Mouse (Mus musculus) hindbrain, postnatal 0 days (tissue): ENCODE data around the gene Plekhg4. TPM values are rescaled to one million over a fixed set of nuclear protein-coding genes. Genes with fewer than 3 reads are reported as not detected.
A peak's percentile ranks its signal among the peaks of the same experiment; 100 is the strongest.

Experiments
- ATAC-seq: fragments of 200-750 bp; cut with Nextera tagmentation; 2 replicates; pipeline ENCODE4 v1.8.0; 2017; ENCODE audit warnings: mild to moderate bottlenecking, moderate TSS enrichment, moderate library complexity
- DNase-seq: peaks from one replicate; pipeline ENCODE4 v3.0.0-alpha.2; 2015; ENCODE audit warnings: low spot score
- H3K27ac ChIP-seq: fragments of 300-500 bp; sonication (generic); 2 replicates; pipeline ENCODE4 v1.5.1; 2014; ENCODE audit warnings: mild to moderate bottlenecking
- H3K27me3 ChIP-seq: fragments of 300-500 bp; sonication (generic); 2 replicates; pipeline ENCODE4 v1.6.1; 2014; ENCODE audit warnings: low read length, mixed read lengths; ENCODE audit not compliant: insufficient read depth
- H3K36me3 ChIP-seq: fragments of 300-500 bp; sonication (generic); 2 replicates; pipeline ENCODE4 v1.6.1; 2014; ENCODE audit warnings: low read length, mixed read lengths; ENCODE audit not compliant: insufficient read depth
- H3K4me1 ChIP-seq: fragments of 300-500 bp; sonication (generic); 2 replicates; pipeline ENCODE4 v1.6.1; 2014; ENCODE audit warnings: antibody characterized with exemption, low read length, mixed read lengths; ENCODE audit not compliant: insufficient read depth
- H3K4me2 ChIP-seq: fragments of 300-500 bp; sonication (generic); 2 replicates; pipeline ENCODE4 v1.6.1; 2014; ENCODE audit warnings: low read depth, mild to moderate bottlenecking, low read length, moderate library complexity, mixed read lengths
- H3K4me3 ChIP-seq: fragments of 300-500 bp; sonication (generic); 2 replicates; pipeline ENCODE4 v1.5.1; 2014; ENCODE audit warnings: low read length
- H3K9ac ChIP-seq: fragments of 300-500 bp; sonication (generic); replicated peaks from 2 replicates; pipeline ENCODE4 v1.6.1; 2014; ENCODE audit warnings: mild to moderate bottlenecking, low read length, moderate library complexity, mixed read lengths
- H3K9me3 ChIP-seq: fragments of 300-500 bp; sonication (generic); 2 replicates; pipeline ENCODE4 v1.6.1; 2016; ENCODE audit warnings: low read length, mixed read lengths
- CTCF ChIP-seq: IDR thresholded peaks from 2 replicates; pipeline ENCODE4 v1.5.1; 2016; ENCODE audit warnings: antibody characterized with exemption, control low read depth, low read depth
- WGBS: fragments of 180-500 bp; shearing (Covaris S2); extraction: QIAGEN DNeasy Blood & Tissue Kit; methylation state at CpG from one replicate; pipeline ENCODE4 v1.1.7; 2014; 5-methylcytosine and 5-hydroxymethylcytosine counted together
- polyA plus RNA-seq: library from polyadenylated mRNA; unstranded; fragments of >200 nt; fragmentation: Nextera tagmentation; extraction: Ambion mirVana; gene quantifications from 2 replicates; pipeline ENCODE4 v1.2.1, GENCODE M21; 2015
- total RNA-seq: library from RNA; depleted of rRNA; stranded (reverse); fragments of >200 nt; gene quantifications from 2 replicates; pipeline ENCODE4 v1.2.3, GENCODE M21; 2014

Gene Plekhg4
- total and polyA plus RNA-seq, 2 experiments from 2014 or later: 1.3 to 7.3 TPM

DNA sequence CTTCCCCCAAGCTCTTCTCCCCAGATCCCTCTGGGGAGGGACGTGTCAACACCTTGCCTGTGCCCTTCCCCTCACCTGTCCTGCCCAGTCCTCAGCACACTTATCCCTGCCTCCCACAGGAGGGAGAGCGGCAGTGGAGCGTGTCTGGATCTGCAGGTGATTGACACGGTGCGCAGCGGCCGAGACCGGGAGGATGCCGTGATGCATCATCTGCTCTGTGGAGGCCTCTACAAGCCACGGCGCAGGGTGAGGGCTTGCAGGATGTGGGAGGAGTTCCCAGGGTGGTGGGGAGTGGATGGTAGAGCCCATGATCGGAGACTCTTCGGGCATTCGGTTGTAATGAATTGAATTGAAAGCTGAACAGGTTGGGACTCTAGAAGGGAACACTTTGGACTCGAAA is 13.9 kb upstream of the Plekhg4 start:
- 64% methylated on average over 15 of the region's 15 CpGs for WGBS
- no peak for DNase-seq
- H3K36me3 ChIP-seq: peaks cover 11% of the 10 kb centered on the region
- H3K4me2 ChIP-seq: no peak overlapping the region
- H3K4me1 ChIP-seq: no peaks in the 10 kb centered on the region
- no peak overlapping the region for H3K27ac ChIP-seq
- no peaks in the 10 kb centered on the region for H3K9me3 ChIP-seq
- TF ChIP-seq CTCF: no peak
- no peak overlapping the region for H3K4me3 ChIP-seq
- ATAC-seq: peak; percentile 31; the same call in 1 of the 2 replicates
- H3K9ac ChIP-seq: no peak overlapping the region
- no peaks in the 10 kb centered on the region for H3K27me3 ChIP-seq

DNA sequence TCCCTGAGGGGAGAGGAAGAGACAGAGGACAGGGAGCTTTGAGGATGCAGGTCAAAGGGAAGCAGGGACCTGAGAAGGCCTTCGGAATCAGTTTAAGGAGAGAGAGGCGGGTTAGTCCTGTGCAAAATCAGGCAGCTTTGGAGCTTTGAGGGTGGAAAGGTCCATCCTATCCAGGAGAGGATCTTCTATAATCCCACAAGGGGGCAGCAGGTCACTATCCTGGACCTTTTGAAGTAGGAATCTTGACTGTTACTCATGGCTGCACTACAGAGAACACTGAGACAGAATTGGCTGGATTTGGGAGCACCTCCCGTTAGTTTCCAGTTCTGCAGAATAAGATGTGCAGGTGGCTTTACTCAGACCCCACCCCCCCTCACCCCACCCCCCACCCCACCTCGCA is 13.4 kb upstream of the Plekhg4 start:
- peak; percentile 65 for TF ChIP-seq CTCF
- Histone ChIP-seq H3K4me1 (no peaks in the 10 kb centered on the region), H3K4me2 (no peak overlapping the region), H3K4me3 (no peak overlapping the region), H3K9me3 (no peaks in the 10 kb centered on the region), H3K27ac (no peak overlapping the region), H3K27me3 (no peaks in the 10 kb centered on the region), H3K36me3 (peaks cover 14% of the 10 kb centered on the region), H3K9ac (no peak overlapping the region)
- DNase-seq: peak; percentile 69
- ATAC-seq: 0 out of 2 replicates have a peak, but pooled peaks have one; percentile 27
- WGBS: 51% methylated on average over 4 of the region's 4 CpGs

DNA sequence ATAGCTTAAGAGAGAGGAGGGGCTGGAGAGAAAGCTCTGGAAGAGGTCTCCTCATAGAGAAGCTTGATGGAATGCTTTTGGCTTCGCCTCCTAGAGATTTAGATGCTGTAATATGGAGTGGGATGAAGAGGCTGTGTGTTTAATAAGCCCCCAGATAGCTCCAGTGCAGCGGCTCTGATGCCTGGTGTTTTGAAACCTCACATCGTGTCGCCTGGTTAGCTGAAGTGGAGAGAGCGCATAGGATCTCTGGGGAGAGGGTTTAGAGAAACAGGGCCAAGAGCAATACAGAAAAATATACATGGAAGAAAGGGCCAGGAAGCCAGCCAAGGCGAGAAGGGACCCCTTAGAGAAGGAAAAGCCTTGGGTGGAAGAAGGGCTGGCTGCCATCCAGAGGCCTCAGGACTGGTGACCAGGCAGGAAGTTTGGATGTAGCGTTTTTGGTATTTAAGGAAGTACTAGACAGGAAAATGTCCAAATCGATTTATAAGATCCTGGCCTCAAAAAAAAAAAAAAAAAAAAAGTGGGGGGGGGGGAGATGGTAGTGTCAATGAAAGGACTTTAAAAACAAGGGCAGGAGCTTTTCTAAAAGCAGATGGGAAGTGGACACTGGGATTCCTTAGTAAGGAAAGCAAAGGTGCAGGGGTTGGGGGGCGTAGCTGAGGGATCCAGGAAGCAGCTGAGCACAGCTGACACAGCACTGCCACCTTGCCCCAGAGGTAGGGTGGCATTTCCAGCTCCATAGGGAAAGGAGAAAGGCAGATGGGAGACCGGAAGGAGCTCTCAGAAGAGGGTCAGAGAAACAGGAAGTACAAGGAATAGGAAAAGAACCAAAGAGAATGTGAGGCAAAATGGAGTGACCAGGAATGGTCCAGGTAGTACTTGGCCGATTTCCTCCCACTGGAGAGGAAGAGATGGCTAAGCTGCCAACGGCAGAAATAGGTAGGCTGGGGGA is 11.0 kb upstream of the Plekhg4 start:
- ATAC-seq: no peak
- no peak overlapping the region for H3K4me2 ChIP-seq
- H3K36me3 ChIP-seq: peaks cover 12% of the 10 kb centered on the region; the same call in 1 of the 2 replicates
- peak; percentile 30 for DNase-seq
- TF ChIP-seq CTCF: no peak
- no peak overlapping the region for H3K4me3 ChIP-seq
- no peaks in the 10 kb centered on the region for H3K4me1 ChIP-seq
- no peaks in the 10 kb centered on the region for H3K27me3 ChIP-seq
- no peaks in the 10 kb centered on the region for H3K9me3 ChIP-seq
- H3K27ac ChIP-seq: 0 out of 2 replicates have a peak overlapping the region, but pooled peaks have one; percentile 26
- WGBS: 53% methylated on average over 12 of the region's 12 CpGs
- H3K9ac ChIP-seq: no peak overlapping the region

DNA sequence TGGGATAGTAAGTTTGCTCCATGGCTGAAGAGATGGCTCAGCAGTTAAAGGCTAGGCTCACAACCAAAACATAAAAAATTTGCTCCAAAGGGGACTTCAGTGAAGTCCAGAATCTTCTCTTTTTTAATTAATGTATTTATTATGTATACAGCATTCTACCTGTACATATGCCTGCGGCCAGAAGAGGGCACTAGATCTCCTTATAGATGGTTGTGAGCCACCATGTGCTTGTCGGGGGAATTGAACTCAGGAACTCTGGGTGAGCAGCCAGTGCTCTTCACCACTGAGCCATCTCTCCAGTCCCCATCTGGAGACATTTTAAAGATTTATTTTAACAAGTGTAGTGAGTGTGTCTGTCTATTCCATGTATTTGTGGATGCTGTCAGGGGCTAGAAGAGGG is 6.0 kb upstream of the Plekhg4 start:
- DNase-seq (peak; percentile 46), ATAC-seq (0 out of 2 replicates have a peak, but pooled peaks have one; percentile 55)
- Histone ChIP-seq H3K4me1 (no peaks in the 10 kb centered on the region), H3K9ac (no peak overlapping the region), H3K9me3 (no peaks in the 10 kb centered on the region), H3K36me3 (peaks cover 19% of the 10 kb centered on the region), H3K27ac (no peak overlapping the region), H3K27me3 (no peaks in the 10 kb centered on the region), H3K4me3 (no peak overlapping the region), H3K4me2 (no peak overlapping the region)
- WGBS: 74% methylated on average over 2 of the region's 2 CpGs
- TF ChIP-seq CTCF: peak; percentile 64

DNA sequence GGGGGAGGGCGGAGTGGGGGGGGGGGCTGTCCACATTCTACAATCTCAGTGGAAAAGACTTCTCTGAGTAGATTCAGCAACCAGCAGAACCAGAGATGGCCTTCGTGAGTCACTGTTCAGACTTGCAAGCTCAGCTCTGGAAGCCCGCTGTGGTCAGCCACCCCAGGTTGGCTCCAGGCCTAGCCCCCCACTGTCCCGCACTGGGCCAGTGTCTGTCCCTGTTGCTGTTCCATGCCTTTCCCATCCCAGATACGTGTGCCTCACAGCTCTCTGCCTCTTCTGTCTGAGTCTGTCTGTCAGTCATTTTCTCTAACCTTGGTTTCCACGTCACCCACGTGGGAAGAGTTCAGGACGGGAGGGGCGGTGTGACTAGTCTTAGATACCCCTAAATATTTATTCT is 601 bp upstream of the Plekhg4 start:
- H3K4me1 ChIP-seq: 0 out of 2 replicates have a peak, but pooled peaks cover 4% of the 10 kb centered on the region
- H3K4me3 ChIP-seq: no peak overlapping the region
- H3K9ac ChIP-seq: no peak overlapping the region
- ATAC-seq (no peak), DNase-seq (no peak)
- peaks cover 8% of the 10 kb centered on the region; the same call in 1 of the 2 replicates for H3K36me3 ChIP-seq
- H3K27me3 ChIP-seq: no peaks in the 10 kb centered on the region
- no peaks in the 10 kb centered on the region for H3K9me3 ChIP-seq
- no peak overlapping the region for H3K27ac ChIP-seq
- TF ChIP-seq CTCF: no peak
- WGBS: 67% methylated on average over 9 of the region's 9 CpGs
- H3K4me2 ChIP-seq: no peak overlapping the region

DNA sequence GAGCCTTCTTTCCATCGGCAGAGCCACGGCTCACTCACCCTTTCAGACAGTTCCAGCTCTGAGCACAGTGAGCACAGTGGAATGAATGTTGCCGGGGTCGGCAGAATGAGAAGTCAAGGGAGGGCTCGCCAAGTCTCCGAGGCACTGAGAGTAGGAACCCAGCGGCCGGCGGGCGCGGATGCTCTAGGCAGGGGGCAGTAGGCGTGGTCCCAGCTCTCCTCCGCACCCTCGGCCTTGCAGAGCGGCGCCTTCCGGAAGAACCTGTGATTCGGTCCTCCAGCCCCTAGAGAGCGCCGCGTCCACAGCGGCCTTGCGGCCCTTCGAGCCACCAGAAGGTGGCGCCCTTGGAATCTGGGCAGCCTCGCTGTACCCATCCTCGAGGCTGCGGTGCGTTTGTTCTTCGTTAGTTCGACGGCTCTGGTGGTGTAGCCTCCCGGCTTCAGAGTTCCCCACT is 1.5 kb downstream of the Plekhg4 start:
- H3K9me3 ChIP-seq: no peaks in the 10 kb centered on the region
- ATAC-seq (peak; percentile 49), DNase-seq (peak; percentile 63)
- 26% methylated on average over 33 of the region's 33 CpGs for WGBS
- H3K4me3 ChIP-seq: peak overlapping the region; percentile 19
- no peaks in the 10 kb centered on the region for H3K27me3 ChIP-seq
- peak; percentile 77 for TF ChIP-seq CTCF
- peak overlapping the region; percentile 28; the same call in 1 of the 2 replicates for H3K9ac ChIP-seq
- H3K4me2 ChIP-seq: peak overlapping the region; percentile 41
- H3K27ac ChIP-seq: no peak overlapping the region
- H3K4me1 ChIP-seq: peaks cover 10% of the 10 kb centered on the region; the same call in 1 of the 2 replicates
- H3K36me3 ChIP-seq: no peaks in the 10 kb centered on the region
